Mouse (Mus musculus): ENCODE results near the gene Mxd3.

The Mxd3 gene

DNA sequence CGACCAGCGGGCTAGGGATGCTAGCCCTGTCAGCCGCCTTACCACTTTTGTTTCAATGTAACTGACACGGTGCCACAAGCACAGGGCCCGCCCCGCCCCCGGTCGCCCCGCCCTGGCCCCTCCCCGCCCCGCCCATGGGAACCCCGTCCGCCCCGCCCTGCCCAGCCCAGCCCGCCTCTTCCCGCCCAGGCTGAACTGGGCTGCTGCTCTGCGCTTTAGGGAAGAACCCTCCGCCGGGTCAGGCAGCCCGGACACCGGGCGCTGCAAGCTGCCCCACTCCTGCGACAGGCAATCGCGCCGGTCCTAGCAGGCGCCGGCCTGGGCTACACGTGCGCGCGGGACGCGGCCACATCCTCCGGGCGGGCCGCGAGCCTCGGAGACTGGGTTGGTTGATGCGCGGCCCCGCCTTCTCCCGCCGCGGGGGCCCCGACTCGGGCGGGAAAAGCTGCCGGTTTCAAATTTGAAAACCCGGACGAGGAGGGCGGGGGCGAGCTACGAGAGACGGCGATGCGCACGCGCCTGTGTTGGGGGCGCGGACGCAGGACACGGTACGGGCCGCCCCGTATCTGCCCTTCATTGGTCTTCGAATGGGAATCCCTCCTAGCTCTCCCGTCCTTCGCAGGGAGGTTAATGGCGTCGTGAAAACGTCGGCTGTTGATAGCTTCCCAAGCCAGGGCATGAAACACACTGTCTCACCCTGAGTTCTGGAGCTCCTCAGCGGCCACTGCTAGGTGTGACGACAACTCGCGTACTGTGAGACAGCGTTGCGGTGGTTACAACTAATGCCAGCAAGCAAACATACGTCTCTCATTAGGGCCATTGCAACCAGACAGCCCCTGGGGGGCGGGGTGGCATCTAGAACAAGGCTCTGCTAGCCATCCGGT lies at the start of gene Mxd3:
Mxd3 (minus strand) TSS at position 141 of the 884 bp plus-strand sequence.
- DNase-seq (ENCODE audit: low read depth): peak; percentile 41

DNA sequence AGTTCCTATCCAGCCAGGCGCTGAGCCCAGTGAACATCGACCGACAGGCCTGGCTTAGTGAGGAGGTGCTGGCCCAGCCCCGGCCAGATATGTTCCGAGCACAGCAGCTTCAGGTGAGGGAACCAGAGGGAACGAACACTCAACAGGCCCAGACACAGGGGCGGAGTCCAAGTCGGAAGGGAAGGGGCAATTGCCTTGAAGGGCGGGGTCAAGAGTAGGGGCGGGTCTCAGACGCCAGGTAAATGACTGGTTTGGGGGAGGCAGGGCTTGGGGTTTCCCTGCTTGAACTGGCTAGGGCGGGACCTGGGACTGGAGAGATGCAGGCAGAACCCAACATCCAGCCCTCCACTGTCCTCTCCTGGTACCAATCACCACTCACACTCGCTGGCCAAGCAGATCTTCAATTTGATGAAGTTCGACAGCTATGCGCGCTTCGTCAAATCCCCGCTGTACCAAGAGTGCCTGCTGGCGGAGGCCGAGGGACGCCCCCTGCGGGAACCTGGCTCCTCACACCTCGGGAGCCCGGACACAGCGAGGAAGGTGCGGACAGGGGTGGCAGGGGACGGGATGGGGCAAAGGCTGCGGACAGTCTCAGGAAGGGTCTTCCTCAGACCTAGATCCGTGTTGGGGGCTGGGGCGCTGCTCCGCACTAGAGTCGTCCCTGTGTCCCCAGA lies 49.4 kb upstream of the Mxd3 start:
- no peak for DNase-seq (ENCODE audit: low read depth)

DNA sequence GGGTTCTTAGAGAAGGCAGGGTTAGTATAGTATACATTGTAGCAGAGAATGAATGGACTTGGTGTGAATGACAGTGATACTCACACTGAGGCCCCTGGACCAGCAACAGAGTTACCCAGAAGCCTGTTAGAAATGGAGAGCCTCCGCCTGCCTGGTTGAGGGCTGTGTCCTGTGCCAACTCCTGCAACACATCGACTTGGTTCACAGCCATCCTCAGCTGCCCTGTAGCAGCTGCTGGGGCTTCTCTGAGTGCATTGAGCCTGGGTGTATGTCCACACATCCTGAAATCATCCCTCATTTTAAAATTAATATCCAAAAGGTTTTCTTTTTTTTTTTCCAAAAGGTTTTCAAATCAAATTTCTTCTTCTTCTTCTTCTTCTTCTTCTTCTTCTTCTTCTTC lies 46.3 kb upstream of the Mxd3 start:
- DNase-seq (ENCODE audit: low read depth): no peak

DNA sequence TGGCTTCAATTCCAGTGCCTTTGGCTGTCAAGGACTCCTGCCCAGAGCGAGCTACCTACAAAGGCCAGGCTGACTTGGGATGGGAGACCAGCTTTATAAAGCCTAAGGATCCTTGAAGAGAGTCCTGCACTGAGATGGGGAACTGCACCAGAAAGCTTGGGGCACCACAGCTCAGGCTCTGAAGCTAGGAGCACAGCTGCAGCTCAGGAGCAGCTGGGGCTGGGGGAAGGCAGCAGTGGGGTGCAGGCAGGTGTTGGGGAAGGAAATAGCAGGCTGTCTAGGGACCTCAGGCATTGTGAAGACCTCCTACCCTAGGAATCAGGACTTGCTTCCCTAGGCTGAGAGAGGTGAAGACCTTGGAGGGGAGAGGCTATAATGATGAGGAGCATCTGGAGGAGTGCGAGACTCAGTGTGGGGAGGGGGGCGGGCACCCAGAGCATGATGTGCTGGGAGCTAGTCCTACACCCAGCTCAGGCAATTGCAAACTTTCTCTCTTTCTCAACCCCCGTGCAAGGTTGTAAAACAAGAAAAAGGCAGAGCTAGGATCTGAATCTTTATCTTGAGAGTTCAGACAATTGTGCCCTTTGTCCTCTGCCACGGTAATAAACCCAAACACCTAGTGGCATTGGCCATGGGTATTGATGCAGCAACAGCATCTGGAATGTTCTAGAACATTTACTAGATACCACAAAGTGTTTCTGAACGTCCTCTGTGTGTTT lies 44.7 kb upstream of the Mxd3 start:
- no peak for DNase-seq (ENCODE audit: low read depth)

DNA sequence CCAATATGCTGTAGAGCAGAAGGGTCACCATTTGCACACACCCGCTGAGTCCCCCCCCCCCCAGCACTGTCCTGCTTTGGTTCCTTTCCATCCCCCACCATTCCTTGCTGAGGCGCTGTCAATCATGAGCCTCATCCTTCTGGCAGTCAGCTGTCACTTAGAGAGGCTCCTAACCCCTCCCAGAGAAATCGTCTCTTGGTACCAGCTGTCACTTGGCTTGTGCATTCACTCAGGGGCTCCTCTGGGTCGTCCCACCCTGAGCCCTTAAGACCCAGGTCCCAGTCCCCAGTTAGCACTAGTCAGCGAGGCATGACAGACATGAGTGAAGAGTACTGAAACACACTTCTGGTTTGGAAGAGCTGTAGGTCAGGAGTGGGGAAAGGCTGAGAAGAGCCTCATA lies 42.1 kb upstream of the Mxd3 start:
- no peak for DNase-seq (ENCODE audit: low read depth)

DNA sequence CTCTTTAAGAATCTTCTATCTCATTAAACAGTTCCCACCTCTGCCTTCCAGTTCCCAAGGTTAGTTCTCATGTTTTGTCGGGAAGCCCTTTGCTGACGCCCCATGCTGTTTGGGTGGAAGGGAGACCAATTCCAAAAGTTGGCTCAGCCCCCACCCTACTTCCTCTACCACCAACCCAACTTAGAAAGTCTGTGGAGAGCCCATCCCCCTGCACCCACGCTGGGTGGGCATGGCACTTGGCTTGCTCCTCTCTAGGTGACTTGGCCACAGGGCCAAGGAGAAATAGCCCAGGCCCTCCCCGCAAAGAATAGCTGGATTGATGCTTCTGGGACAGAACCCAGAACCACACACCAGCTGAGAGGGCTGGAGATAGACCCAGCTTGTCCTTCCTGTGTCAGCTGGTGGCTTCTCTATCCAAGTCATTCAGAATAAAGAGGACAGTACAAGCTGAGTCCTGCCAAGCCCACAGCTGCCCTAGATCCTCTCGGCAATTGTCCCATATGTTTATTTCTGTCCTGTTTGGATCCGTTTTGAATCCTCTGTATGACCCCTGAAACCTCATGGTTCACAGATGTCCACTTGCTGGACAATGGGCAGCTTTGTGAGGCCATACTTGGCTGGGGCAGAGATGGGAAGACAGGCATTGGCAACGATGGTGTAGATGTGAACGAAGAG lies 41.5 kb upstream of the Mxd3 start:
- no peak for DNase-seq (ENCODE audit: low read depth)

DNA sequence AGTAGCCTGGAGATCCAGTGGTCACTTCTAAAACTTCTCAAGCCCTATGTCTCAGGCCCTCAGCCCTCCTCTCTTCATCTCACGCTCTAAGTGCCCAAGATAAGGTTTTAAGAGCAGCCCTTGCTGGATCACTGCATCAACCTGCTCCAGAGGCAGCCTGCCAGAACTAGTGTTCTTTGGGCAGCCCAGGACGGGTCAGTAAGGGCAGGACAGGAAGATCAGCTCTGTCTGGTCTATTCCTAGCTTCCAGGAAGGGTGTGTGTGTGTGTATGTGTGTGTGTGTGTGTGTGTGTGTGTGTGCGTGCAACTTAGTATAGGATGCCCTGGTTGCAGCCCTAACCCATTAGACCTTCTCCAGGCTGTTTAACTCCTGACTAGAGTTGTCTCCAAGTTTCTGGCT lies 40.6 kb upstream of the Mxd3 start:
- no peak for DNase-seq (ENCODE audit: low read depth)

DNA sequence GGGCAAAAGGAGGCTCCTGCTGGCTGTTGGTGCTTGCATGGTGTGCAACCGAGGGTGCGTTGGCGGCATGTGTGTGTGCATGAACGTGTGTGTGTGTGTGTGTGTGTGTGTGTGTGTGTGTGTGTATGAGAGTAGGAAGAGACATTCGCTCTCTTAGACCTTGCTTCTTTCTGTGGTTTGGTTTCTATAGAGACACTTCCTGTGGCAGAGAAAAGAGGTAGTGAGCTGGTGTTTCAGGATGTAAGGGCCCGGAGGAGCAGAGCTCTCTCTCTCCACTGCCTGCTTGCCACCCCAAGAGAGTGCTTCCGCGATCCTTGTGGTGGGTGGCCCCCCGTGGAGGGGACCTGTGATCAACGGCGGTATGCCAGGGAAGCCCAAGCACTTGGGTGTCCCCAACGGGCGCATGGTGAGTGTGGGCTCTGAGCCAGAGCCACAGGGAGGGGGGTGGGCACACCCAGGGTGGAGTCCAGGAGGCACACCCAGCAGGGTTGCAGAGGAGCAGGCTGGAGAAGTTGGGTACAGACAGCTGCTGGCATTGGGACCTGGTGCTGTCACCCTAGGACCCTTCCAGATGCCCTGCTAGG lies 40.0 kb upstream of the Mxd3 start, which contains the start of gene Rgs14:
Rgs14 (plus strand) TSS at position 202 of the 584 bp plus-strand sequence.
- DNase-seq (ENCODE audit: low read depth): no peak

DNA sequence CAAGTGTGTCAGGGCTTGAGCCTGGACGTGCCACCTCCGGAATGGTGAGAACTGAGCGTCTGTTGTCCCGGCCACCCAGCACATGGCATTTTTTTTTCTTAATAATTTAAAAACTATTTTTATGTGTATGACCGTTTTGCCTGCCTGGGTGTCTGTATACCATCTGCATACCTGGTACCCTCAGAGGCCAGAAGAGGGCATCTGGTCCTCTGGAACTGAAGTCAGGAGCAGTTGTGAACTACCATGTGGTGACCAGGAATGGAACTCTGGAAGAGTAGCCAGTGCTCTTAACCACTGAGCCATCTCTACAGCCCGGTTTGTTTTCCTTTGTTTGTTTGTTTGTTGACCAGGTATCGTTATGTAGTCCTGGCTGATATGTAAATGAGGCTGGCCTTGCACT lies 38.8 kb upstream of the Mxd3 start:
- no peak for DNase-seq (ENCODE audit: low read depth)

DNA sequence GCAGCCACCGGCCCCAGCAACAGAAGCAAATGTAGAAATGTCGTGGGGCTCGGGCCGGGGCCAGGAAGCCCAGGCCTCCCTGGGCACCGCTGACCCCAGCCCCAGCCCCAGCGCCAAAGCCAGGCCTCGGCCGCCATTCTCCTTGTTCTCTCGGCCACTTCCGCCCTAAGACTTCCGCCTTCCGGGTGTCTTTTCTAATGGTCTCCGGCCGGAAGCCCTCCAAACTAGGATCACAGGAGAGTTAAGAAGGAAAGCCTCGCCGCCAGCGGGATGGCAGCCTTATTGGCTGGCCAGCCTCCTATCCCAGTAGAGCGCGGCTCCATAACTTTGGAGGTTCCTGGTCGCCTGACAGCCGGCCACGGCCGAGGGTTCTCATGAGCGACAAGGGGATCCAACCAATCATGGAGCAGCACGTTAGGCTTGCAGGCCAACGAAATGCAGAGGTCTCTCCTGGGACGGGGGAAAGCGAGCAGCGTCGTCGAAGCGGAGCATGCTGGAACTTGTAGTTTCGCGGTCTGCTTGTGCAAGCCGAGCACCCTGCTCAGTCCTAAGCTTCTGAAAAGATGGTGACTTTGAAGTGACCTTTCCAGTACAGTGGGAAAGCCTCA lies 32.9 kb upstream of the Mxd3 start, which contains the start of gene Lman2:
Lman2 (minus strand) TSS at position 331 of the 608 bp plus-strand sequence.
- DNase-seq (ENCODE audit: low read depth): peak; percentile 99

DNA sequence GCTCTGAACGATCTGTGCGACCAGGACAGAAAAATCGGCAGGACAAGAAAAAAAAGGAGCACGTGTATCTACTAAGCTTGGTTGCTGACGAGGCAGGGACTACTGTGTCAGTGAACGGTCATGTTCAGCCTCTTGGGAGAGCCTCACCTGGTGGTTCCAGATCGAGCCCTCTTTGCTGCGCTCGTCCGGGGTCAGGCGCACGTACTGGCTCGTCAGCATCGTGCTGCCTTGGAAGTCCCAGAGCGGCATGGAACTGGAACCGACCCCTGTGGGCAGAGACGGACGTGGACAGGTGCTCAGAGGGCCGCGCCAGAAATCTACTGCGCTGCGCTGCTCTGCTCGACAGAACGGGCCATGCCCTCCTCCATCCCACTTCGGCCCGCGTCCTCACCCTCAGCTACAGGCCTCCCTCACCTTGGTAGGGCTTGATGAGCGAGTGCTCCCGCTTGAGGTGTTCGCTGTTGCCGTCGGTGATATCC lies 32.4 kb upstream of the Mxd3 start:
- DNase-seq (ENCODE audit: low read depth): peak; percentile 2

DNA sequence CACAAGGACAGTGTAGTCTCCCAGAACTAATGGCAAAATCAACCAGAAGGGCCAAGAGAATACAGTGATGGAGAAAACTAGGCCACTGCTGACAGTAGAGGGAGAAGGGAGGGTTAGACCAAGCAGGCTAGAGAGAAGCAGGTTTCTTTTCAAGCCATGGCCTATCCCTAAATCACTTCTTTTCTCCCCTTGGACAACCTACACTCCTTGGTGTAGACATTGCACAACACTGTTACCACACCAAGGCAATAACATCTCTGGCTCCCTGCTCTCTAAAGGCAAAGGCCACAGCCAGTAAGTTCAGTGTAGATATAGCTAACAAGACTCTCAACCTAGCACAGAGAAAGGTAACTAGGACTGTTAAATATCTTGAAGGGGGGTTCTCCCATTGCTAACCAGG lies 31.5 kb upstream of the Mxd3 start:
- DNase-seq (ENCODE audit: low read depth): no peak

DNA sequence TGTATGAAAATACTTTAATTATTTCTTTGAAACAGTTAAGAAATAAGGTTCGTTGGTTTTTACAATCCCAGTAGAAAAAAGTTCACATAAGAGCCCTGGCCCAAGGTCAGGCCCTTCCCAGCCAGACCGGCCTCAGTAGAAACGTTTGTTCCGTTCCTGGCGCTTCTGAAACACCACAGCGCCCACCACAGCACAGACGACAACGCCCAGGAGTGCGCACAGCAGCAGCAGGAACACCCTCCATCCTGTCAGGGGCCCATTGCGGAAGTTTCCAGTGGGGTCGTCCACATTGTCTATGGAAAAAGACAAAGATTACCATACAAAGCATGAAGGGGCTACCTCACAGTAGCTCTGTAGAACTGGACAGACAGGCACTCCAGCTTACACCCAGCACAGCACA lies 17.1 kb upstream of the Mxd3 start:
- DNase-seq (ENCODE audit: low read depth): no peak

DNA sequence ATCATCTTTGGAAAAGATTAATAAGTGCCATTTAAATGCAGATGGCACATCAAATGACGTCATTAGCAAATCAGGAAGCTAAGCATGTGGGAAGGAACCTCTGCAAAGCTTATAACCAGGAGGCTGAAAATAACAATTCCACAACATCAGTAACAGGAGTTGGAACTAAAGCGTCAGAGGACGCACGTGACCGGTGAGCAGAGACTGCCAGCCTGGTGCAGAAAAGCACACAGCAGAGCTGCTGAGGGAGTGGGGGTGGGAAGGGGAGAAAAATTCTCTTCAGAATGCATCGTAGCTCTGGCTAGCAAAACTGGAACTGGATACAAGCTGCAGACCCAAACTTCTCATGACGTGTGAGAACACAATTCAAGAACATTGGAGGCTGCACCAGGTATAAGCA lies 14.7 kb upstream of the Mxd3 start:
- DNase-seq (ENCODE audit: low read depth): no peak

DNA sequence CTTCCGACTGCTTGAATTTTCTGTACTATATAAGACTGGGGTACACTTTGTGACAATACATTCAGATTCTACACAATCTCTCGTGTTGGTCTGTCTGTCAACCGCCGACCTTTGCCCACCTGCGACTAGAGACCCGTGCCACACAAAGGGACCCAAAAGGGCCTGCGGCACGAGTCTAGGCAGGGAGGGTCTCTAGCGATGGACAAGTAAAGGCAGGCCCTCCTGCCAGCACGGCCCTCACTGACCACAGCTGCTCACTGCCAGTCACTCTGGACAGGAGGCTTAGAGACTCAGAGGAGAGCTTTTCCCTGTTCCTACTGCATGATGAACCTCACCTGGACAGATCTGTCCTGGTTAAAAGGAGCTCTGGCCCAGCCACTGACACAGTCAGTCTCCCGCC lies 12.8 kb upstream of the Mxd3 start:
- DNase-seq (ENCODE audit: low read depth): no peak

DNA sequence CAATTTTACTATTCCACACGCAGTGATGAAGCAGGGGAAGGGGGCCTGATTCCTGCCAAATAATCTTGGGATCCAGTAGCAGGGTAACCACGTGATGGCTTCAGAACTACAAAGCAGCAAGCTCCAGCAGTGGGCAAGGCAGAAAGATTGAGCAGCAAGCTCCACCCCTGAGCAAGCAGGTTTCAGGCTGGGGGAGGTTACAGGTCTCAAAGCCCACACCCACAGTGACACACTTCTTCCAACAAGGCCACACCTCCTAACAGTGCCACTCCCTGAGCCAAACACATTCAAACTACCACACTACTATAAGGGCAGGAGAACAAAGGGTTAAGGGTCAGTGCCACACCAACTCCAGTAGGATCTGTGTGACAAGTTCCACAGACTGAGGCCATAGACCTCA lies 9.6 kb upstream of the Mxd3 start:
- DNase-seq (ENCODE audit: low read depth): no peak

DNA sequence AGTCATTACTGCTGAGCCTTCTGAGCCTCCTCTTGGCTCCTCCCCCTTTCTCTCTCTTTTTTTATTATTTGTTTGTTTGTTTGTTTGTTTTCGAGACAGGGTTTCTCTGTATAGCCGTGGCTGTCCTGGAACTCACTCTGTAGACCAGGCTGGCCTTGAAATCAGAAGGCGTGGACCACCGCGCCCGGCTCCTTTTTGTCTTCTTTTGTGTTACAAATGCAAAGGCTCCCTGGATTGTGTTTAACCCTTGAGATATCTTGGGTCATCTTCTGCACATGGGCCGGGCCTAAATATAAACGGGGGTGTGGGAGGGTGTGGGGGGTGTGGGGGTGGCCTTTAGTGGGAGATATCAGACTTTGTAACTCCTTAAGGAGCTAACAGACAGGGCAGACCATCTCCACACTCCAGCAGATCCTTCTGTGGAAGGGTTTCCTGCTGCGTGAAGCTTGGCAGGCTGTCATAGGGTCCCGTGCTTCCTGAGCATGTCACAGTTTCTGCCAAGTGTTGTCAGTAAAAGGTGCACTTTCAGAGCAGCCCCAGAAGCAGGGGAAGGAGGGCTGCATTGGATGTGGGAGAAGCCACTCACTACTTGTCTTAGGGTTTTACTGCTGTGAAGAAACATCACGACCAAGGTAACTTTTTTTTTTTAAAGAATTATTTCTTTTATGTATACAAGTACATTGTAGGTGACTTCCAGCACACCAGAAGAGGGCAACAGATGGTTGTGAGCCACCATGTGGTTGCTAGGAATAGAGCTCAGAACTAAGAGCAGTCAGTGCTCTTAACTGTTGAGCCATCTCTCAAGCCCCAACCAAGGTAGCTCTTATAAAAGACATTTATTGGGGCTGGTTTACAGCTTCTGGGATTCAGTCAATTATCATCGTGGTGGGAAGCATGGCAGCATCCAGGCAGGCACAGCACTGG lies 8.8 kb upstream of the Mxd3 start:
- no peak for DNase-seq (ENCODE audit: low read depth)

DNA sequence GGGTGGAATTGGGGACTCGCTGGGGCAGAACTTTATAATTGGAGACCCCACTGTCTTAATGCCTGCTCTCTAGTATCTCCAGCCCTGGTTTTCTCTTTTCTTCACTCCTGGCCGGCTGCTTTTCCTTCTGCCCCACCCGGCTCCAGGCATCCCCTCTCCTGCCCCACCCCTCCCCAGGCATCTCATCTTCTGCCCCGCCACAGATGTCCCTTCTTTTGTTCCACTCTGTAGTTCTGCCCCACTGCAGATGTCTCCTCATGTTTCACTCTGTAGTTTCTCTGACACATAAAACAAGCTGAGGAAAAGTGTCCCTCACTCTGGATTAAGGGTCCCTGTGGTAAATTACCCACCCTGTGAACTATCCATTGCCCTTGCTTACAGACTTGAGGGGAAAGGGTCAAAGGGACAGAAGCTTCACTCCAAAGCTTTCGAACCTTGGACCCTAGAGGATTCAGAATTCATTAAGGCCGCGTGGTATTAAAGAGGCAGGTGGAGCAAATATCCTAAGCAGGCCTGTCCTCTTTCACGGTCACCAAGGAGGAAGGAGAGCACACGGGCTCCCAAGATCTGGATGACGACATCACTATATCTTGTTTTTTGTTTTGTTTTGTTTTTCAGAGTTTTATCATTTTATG lies 7.8 kb upstream of the Mxd3 start:
- no peak for DNase-seq (ENCODE audit: low read depth)

DNA sequence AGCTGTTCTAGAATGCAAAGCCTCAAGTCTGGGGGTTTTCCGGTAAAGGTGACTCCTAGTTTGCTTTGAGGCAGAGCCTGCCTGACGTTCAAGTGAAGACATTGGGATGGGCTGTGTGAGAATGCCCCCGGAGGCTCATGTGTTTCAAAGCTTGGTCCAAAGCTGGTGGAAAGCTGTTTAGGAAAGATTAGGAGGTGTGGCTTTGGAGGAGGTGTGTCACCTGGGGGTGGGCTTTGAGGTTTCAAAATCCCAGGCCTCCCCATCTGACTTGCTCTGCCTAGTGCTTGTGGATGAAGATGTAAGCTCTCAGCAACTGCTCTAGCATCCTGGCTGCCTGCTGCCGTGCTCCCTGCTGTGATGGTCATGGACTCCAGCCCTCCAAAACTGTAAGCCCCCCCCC lies 6.1 kb upstream of the Mxd3 start:
- DNase-seq (ENCODE audit: low read depth): no peak

DNA sequence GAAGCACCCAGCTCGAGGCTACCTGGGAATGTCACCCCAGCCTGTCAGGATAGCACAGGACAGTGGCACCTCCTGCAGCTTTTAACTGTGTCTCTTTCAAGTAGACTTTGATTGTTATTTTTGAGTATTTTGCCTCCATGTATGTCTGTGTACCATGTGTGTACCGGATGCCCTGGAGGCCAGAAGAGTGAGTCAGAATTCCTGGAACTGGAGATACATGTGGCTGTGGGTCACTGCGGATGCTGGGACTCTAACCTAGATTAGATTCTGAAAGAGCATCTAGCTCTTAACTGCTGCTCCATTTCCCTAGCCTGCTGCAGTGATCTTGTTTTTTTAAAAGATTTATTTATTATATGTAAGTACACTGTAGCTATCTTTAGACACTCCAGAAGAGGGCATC lies 2.7 kb upstream of the Mxd3 start:
- DNase-seq (ENCODE audit: low read depth): no peak
